Mouse (Mus musculus) left cerebral cortex, adult 11 months (tissue): ENCODE results near the gene Uggt2.

Source experiments
- DNase-seq: peaks from one replicate; pipeline ENCODE4 v3.0.0; 2022; ENCODE audit warnings: low spot score

Uggt2 gene

DNA sequence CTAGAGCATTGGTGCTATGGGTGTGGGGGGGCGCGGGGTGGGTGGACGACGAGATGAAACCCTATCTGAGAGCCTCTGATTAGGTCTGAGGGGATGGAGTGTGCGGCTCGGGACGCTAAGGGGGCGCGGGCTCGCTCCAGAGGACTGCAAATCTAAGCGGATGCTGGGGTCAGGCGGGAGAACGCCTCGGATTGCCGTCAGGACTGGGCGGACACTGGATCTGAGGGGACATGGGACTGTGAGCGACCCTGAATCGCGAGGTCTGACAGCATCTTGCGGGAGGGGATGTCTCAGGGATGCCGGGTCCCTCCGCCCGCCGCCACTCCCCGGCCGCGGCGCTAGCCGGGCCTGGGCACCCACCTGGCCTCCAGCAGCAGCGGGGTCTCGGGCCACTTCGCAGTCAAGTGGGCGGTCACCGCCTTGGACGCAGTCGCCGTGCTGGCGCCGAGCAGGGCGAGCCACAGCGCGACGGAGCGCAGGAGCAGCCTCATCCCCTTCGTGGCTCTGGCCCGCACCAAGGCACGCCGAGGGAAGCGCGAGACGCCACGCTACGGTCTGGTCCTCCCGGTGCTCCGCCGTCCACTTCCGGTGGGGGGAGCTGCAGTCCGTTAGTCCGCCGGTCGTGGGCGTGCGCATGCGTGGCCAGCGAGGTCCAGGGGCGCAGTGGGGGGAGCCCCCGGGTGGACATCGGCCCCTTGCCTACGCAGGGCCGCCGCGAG lies at the start of gene Uggt2:
TSS of gene Uggt2 (minus strand) at position 580 of the 719 bp plus-strand sequence.
- DNase-seq: peak; percentile 58

DNA sequence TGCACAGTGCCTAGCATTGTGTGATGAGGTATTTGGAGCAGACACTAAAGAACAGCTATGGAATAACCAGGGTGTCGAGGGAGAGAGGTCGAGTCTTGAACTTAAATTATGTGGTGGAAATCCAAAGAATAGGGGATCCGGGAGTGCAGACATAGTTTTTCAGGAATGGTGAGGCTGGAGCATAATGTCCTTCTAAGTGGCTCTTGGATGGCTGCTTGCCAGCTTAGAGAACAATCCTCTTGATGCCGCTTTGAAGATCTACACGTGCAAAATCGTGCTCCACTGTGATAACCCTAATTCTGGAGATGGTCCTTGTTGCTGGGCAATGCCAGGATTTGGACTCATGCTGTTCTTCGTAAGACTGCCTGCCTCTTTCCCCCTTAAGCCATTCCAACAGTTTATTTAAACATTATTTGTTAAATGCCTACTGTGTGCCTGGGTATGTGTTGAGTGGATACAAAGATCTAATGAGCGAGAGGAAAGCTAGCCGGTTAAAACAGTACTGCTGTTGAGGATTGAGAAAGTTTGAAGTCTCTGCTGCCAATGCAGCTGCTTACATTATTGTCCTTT lies 40.2 kb upstream of the Uggt2 start:
- DNase-seq: no peak

DNA sequence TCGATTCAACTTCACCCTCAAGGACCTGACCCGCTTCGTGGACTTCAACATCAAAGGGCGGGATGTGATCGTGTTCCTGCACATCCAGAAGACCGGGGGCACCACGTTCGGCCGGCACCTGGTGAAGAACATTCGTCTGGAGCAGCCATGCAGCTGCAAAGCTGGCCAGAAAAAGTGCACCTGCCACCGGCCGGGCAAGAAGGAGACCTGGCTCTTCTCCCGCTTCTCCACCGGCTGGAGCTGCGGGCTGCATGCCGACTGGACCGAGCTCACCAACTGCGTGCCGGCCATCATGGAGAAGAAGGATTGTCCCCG lies 39.5 kb upstream of the Uggt2 start:
- DNase-seq: no peak

DNA sequence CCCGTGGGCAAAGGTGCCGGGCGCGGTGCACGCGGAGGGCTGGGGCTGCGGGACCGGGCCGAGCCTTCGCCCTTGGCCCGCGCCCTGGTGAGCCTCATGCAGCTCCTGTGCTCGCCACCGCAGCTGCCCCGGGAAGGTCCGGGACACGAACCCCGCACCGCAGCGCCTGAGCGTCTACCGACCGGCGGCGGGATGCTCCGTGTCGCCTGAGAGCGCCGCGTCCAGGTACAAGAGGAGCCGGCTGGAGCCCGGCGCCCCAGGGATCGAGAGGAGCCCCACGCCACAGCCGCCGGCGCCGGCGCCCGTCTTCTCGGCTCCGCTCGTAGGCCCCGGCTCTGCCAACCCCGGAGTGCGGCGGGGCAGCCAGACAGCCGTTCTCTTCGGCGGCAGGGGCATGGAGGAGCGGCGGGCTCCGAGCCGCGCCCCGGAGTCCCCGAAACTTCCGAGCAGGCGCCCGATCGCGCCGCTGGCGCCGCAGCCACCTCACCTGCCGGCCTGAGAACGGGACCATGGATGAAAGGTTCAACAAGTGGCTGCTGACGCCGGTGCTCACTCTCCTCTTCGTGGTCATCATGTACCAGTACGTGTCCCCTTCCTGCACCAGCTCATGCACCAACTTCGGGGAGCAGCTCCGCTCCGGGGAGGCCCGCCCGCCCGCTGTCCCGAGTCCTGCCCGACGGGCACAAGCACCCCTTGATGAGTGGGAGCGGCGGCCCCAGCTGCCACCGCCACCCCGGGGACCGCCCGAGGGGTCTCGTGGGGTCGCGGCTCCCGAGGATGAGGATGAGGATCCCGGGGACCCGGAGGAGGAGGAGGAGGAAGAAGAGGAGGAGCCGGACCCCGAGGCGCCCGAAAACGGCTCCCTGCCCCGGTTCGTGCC lies 38.9 kb upstream of the Uggt2 start, which contains the start of gene Hs6st3:
TSS of gene Hs6st3 (plus strand) at position 436 of the 880 bp plus-strand sequence.
- no peak for DNase-seq

DNA sequence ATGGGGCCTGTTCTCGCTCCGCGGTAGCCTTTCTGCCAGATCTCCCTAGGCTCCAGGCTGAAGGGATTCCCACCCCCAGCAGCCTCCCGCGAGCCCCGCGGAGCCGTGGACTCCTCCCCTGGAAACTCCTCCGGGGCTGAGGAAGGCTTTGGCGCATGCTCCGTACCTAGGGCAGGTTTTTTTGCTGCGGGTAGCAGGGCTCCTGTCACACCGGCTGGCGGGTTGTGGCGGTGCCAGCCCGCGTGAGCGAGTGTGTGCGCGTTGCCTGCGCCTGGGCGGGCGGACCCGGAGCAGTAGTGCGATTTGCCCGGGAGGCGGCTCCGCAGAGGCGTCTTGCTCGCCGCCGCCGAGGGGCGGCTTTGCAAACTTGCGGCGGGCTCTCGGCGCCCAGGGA lies 38.3 kb upstream of the Uggt2 start:
- DNase-seq: peak; percentile 75

DNA sequence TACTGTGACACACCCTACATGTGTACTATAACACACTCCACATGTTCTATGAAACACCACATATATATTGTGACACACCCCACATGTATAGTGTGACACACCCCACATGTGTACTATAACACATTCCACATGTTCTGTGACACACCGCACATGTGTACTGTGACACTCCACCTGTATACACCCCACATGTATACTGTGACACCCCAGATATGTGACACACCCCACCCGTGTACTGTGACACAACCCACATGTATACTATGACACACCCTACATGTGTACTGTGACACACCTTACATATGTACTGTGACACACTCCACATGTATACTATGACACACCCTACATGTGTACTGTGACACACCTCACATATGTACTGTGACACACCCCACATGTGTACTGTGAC lies 28.1 kb upstream of the Uggt2 start:
- no peak for DNase-seq

DNA sequence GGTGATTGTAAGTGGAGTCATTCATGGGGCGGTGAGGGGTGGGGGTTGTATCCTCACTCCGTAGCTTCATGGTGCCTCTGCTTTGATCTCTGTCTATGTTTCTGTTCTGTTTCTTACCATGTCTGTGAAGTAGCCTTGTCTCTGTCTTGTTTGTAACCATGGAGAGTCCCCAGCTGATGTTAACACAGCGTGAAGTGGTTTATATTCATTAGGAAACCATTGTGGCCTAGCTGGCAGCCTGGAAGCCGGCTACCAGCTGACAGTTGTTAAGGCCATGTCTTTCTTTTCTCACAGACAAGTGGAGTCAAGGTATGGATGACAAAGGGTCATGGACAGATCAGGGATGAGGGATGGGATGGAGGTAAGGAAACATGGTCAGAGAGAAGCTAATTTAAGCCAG lies 26.6 kb upstream of the Uggt2 start:
- no peak for DNase-seq

DNA sequence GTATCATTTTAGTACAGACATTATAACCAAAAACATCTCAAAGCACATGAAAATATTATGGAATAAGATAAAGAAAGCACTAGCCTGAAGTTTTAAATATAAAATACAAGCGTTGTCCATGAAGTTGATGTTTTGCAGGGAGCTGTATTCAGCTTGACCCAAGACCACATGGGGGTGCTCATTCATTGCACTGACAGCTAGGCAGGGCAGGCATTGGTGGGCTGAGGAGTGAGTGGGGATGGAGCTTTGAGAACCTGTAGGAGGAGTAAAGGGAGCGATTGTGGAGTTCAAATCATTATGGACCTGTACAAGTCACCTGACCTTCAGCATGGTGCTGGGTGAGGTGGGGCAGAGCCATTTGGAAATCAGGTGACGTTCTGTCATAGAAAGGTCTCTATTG lies 24.8 kb upstream of the Uggt2 start:
- no peak for DNase-seq

DNA sequence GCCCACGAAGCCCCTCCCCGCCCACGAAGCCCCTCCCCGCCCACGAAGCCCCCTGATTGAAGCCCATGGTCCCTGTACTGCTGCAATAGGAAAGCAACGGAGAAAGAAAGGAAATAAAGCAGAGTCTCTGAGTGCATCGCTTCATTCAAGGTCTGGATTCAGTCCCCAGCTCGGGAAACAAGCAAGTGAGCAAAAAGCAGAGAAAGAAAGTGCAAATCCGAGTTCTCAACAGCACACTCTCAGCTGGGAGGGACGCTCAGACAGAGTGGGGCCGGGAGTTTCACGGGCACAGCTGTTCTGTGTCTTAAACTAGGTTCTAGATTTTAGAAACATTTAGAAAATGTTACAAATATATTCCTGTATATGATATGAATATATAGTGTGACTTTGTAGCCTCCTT lies 24.4 kb upstream of the Uggt2 start:
- DNase-seq: no peak

DNA sequence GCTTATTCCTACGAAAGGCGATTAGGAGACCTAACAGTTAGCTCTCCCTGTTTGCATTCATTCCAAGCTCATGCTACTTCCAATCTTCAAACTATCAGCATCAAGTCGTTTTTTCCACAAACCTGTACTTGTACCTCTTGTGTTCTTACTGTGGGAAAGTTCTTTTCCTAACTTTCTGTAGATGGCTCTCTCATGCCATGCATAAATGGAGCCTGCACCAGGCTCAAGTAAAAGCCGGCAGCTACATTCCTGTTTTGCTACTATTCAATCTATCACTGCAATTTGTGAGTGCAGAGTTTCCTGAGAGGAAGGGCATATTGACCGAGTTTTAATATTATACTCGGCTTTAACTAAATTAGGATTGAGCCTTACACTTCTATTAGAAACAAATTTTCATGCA lies 13.3 kb upstream of the Uggt2 start:
- DNase-seq: no peak

DNA sequence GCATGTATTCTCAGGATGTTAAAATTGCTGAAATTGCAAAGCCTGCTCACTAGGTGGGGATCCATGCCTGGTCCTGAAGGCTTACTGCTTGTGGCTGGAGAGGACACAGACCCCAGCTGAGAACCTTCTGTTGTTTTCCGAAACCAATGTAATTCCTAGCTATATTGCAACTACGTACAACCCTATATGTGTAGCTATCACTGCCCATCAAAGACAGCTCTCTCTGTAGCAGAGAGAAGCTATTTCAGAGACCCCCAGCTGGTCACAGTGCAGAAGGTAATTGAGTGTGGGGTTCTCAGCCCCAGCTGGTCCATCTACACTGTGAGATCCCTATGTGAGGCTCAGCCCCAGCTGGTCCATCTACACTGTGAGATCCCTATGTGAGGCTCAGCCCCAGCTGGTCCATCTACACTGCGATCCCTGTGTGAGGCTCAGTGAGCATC lies 10.6 kb upstream of the Uggt2 start:
- no peak for DNase-seq

DNA sequence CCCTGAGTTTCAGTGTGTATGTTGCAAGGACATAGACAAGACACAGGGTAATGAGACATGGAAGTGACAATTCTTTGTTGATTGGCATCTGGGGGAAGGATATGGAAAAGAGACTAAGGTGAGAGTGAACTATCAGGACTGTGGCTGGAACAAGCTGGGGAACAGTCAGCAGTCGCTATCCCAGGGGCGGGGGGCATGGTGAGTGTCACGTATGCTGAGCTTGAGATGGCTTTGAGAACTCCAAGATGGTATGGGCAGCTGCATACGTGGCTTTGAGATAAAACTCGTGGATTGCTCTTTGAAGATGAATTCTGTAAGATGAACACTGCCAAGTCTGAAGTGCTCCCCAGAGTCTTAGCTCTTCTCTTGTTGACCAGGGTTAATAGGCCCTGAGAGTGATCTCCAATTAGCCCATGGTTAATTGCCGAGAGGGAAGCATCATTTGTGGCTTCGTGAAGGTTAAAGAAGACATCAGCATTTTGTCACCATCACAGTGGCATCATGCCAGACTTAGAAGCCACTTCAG lies 9.6 kb upstream of the Uggt2 start:
- DNase-seq: no peak

DNA sequence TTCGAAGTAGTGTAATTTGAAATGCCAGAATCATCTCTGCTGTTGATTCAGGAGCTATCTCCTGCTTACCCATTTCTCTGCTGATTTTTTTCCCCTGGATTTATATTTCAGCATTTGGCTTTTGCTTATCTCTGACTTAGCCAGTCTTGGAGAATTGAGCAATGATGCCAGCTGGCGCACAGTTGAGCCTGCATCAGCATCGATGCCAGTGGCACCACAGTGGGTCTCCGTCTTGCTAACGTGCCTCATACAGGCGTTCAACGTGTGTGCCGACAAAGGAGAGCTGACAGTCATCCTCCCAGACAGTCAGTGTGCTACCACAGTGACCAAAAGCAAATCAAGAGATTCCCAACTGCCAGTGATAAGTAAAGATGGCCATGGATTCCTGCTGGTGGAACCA lies 8.4 kb upstream of the Uggt2 start:
- no peak for DNase-seq

DNA sequence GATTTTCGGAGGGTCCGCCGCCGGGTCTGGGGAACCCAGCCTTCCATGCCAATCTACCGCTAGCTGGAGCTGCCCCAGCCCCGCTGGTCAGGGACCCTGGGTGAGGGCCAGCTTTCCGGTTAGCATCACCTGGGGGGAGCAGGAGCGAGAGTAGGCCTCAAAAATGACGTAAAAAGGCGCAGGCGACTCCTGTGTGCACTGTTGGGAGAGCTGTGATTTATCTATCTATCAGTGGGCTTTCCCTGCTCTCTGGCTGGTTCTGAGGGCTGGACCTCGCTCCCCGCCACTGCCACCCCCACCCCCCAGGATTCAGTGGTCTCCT lies 301 bp upstream of the Uggt2 start:
- no peak for DNase-seq

DNA sequence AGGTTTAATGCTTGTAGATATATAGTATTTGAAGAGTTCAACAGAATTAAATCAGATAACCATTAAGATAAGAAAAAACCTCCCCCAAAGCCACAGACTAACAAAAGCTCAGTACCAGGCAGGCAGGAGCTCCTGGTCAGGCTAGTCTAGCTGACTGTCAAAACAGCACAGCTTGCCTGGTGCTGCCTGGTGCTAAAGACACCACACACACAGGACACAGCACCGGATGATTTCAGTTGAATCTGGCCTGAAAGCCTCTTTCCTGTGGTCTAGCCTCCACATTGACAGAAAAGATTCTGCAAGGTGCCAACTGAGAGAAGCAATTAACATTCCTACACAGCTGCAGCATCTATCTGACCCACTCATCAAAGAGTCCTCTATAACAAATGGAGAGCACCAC lies 37.4 kb downstream of the Uggt2 start:
- DNase-seq: no peak

DNA sequence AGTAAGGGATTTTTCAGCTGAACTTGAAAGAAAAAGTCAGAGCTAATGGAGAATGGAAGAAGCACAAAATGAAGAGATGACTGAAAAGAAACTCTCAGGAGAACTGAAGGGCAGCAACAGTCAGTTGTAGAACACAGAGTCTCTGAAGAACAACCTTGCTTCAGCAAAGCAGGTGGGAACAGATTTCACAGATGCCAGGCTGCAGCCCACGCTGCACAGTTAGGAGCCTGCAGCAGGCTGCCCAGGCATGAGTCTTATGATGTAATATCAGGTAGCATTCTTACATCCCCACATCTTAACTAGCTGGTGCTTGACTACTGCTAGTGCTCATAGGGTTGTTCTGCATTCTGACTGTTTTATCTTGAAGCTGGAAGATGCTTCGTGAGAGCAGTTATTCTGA lies 38.5 kb downstream of the Uggt2 start:
- no peak for DNase-seq

DNA sequence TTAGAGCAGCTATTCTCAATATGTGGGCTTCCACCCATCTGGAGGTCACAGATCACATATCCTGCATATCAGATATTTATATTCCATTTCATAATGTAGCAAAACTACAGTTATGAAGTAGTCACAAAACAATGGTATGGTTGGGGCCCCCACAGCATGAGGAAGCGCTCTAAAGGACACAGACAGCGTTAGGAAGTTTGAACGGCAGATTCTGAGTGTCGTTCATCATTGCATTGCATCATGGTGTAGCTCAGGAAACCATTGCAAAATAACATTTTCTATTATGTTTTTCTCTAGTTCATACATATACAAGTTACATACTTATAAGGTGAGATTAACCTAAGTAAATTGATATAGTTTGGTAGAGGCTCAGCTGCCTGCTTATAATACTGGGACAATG lies 42.2 kb downstream of the Uggt2 start:
- DNase-seq: no peak

DNA sequence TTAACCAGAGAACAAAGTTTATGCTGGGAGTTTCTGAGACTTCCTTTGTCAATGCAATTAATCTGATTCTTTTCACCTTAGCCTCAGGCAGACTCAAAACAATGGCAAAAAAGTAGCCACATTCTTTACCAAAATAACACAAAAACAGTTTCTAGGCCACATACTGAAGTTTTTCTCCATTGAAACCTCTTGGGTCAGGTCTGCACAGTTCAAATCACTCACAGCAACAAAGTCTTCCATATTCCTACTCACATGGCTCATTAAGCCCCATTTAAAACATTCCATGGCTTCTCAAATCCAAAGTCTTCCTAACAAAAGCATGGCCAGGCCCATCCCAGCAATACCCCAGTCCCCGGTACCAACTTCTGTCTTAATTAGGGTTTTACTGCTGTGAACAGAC lies 46.3 kb downstream of the Uggt2 start:
- DNase-seq: no peak

DNA sequence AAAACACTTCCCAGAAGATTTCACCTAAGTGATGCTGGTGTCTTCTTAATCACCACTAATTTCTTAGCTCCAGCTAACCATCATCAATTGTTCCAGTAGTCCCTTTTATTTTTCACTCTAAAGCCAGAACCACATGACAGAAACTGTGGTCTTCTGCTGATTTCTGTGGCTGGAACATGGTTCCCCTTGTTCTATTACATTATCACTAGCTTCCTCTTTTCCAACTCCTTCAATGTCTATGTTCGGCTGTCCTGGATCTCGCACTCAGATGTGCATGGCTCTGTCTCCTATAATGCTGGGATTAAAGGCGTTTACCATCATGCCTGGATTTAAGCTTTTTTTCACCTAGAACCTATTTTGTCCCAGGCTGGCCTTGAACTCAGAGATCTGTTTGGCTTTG lies 46.9 kb downstream of the Uggt2 start:
- DNase-seq: no peak

DNA sequence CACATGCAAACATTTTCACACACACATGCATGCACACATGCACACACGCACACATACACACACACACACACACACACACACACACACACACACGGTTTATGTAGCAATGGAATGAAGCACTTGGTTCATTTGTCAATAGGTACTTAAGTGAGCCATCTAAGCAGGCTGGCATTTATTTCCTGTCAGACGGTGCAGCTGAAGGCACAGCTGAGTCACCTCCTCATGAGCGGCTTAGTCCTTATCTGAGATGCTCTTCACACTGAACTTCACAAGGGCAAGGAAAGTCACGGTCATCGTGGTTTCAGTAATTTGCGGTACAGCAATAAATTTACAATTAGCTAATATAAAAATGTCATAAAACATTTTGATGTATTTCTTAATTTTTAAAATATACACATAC lies 55.5 kb downstream of the Uggt2 start:
- no peak for DNase-seq

DNA sequence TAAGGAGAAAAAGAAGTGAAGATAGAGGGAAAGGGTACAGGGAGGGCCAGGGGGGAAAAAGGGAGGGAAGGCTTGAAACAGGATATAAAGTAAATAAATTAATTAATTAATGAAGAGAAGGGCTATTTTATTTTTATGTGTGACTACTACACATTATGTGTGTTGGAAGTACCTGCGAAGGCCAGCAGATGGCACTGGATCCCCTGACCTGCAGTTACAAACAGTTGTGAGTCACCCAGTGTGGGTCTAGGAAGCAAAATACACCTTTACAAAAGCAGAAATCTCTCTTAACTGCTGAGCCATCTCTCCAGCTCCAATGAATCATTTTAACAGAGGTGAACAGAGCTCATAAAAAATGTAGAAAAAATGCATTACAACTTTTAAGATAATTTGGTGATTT lies 59.0 kb downstream of the Uggt2 start:
- no peak for DNase-seq

DNA sequence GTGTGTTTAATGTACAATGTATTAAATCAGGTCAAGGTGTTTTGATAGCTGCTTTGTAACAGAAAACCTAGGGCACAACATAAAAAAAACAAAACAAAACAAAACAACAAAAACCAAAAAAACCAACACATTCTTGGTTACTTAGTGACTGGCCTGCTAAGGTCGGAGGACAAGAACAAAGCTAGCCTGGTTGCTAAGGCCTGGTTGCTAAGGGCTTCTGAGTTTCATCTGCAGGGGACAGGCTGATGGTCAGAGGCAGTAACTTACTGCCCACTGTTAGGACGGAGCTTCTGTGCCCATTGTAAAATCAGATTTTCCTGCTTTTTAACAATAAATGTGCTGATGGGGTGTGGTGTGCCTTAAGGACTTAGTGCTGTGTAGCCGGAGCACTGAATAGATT lies 61.5 kb downstream of the Uggt2 start:
- DNase-seq: no peak

DNA sequence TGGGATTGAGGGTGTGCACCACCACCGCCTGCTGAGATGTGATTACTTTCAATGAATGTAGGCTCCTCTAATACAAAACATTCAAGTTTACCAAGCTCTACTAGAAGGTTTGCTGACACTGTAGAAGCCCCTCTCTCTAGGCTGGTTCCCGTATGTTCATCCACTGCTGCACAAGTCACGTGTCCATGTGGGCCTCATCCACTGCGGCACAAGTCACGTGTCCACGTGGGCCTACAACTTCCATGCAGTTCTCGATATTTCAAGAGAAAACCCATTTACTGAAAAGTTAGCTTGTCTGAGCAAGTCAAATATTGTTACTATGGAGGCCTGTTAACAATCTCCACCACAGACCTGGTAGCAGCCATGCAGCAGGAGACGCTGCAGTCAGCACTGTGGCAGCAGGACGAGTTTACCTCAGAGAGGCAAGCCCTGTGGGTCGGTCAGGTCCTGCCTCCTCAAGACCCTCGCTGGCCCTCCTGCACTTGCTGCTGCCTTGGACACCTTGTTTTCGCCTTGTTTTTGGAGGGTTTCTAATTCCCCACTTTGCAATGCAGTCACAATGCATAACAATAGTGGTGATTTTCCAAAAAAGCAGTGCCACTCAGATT lies 62.0 kb downstream of the Uggt2 start:
- no peak for DNase-seq
